Mouse (Mus musculus): ENCODE data around the gene Slc36a1.

The Slc36a1 gene

DNA sequence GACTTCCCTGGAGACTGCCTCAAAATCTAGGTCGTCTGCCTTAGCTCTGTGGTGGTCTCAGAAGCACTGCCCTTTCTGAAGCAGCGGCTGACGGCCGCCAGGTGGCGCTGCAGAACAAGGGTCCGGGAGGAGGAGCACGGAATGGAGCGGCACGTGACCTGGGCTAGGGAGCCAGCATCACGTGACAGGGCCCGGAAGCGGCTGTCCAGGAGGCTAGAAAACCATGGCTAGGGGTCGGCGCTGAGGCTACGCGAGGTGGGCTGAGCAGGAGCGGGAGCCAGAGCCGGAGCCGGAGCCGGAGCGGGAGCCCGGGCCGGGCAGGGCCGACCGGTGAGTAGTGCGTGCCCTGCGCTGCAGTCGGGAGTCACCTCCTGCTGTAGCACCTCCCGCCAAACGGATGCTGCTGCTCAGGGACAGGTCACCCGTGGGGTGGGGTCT, at the start of gene Slc36a1:
TSS of gene Slc36a1 (plus strand) at position 192 of the 438 bp plus-strand sequence.
- DNase-seq (ENCODE audit: low spot score) = peak; percentile 93

DNA sequence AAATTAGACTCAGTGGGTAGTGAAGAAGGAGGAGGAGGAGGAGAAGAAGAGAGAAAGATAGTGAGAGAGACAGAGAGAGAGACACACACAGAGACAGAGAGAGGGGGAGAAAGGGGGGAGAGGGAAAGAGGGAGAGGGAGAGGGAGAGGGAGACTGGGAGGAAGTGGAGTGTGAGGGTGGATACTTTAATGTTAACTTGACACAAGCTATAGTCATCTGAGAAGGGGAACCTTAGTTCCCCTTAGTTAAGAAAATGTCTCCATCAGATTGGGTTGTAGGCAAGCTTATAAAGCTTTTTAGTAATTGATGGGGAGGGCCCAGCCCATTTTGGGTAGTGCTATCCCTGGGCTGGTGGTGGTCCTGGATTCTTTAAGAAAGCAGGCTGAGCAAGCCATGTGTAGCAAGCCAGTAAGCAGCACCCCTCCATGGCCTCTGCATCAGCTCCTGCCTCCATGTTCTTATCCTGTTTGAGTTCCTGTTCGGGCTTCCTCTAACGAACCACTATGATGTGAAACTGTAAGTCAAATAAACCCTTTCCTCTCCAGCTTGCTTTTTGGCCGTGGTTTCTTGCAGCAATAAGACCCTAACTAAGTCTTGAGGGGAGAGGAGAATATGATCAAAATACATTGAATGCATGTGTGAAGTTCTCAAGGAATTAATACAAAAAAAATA, 49.6 kb upstream of the Slc36a1 start:
- DNase-seq (ENCODE audit: low spot score) = no peak

DNA sequence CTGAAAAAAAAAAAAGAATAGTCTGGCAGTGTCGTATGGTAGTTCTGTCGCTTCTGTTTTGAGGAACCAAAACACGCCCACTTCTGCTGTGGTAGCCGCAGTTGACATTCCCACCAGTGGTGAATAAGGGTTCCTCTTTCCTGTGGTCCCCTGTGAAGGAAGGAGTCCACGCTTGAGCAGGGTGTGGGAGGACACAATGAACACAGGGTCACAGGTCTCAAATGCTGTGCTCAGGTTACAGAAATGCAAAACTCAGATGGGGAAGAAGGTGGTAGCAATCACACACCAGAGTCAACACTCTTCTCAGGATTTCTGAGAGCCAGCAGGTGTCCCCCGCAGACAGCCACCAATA, 49.1 kb upstream of the Slc36a1 start:
- DNase-seq (ENCODE audit: low spot score) = no peak

DNA sequence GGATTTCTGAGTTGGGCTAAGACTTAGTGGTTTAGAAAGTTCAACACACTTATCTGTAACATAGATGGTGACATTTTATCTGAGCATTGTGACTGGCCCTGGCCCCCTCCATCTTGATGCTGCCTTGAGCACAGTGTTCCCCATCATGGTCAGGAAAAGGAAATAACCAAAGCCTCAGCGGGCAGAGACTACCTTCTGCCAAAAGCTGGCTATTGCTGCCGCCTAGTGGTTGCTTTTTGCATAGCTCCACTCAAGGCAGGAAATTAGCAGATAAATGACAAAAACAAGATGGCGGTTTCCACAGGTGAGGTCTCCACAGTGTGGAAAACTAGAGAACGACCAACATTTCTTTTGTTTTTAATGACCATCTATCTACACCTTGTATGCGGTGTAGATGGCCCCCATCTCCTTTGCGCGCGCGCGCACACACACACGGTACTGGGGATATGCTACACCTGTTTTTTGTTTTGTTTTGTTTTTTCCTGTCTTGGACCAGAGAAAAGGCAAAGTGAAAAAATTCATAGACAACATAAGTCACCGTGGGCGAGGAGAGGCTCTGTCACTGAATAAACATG, 45.3 kb upstream of the Slc36a1 start:
- peak; percentile 71 for DNase-seq (ENCODE audit: low spot score)

DNA sequence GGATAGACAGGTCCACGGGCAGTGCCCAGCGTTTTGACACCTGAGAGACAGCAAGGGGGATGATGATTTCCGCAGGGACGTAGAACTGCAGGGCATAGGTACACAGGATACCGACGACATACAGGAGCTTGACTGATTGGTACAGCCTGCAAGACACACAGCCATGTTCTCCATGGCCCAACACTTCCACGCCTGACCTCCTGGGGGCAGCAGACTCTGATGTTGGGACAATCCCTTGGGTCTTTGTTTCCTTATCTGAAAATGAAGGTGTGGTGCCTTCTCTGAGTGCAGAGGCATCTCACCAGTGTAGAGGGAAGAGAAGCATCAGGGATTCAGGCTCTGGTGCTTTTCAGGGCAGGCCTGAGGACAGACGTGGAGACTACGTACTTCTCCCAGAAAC, 41.5 kb upstream of the Slc36a1 start:
- peak; percentile 58 for DNase-seq (ENCODE audit: low spot score)

DNA sequence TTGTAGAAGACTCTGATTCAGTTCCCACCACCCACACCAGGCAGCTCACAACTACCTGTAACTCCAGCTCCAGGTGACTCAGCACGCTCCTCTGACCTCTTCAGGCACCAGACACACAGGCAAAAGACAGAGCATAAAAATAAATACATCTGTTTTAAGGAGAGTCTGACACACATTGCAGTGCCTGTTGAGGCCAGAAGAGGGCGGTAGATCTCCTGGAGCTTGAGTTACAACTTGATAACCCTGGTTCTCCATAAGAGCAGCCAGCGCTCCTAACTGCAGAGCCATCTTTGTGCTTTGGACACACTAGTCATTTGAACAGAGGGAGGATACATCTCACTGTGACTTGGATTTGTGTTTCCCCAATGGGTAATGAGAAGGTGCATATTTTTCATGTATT, 39.4 kb upstream of the Slc36a1 start:
- no peak for DNase-seq (ENCODE audit: low spot score)

DNA sequence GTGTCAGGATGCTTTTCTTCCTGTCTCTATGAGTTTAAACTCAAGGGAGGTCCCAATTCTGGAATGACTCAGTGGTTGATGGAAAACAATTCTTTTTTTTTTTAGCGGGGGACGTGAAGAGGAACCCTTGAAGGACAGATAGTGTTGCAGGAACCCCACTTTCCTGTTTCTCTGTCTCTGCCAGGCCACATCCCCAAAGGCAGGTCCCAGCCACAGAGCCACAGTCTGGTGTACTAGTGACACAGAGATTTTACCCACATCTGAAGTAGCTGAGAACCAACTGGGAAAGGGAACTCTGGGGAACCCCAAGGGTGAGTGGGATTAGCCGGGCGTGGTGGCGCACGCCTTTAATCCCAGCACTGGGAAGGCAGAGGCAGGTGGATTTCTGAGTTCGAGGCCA, 38.4 kb upstream of the Slc36a1 start:
- DNase-seq (ENCODE audit: low spot score) = no peak

DNA sequence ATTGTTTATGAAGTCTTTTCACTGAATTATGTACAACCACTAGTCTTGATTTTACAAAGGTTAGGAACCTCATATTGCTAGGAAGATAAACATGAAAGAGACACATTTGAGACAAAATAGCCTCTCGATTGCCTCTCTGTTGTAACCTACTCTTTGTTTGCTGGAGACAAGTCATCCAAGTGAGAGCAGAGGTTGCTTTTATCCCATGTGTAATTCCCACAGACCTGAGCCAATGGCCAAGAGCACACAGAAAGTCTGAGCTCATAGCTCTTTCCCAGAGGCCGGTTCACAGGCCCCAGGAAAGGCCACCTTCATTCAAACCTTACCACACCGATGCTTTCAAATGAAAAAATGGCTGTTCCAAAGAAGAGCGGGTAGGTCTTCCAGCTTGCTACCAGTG, 35.6 kb upstream of the Slc36a1 start:
- no peak for DNase-seq (ENCODE audit: low spot score)

DNA sequence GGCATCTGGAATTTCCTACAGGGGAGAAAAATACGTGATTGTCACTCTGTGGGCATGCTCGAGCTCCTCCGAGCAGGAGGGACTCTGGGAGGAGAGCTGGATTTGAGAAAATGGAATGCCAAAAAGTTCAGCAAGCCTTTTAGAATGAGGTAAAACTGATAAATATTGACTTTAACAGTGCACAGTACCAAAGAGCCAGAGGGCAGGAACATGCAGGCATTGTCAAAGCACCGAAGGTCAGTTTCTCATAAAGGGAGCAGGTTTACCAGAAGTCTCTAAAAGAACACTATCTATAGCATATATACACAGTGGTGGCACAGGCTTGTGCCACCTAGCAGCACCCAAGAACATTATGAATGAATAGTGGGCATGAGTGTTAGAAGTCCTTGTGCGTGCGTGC, 35.2 kb upstream of the Slc36a1 start:
- DNase-seq (ENCODE audit: low spot score) = no peak

DNA sequence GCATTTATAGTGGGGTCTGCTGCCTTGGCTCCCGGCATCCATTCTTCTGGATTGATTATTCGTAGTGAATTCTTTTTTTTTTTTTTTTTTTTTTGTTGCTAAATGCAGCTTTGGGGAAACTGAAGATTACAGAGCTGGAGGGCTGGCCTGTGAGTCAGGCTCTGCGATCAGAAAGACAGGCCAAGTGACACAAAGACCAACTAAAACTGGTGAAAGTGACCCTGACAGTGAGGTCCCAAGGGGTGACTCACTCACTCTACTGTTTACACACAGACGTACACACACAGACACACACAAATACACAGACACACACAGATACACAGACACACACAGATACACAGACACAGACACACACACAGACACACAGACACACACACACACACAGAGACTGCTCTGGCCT, 33.6 kb upstream of the Slc36a1 start:
- no peak for DNase-seq (ENCODE audit: low spot score)

DNA sequence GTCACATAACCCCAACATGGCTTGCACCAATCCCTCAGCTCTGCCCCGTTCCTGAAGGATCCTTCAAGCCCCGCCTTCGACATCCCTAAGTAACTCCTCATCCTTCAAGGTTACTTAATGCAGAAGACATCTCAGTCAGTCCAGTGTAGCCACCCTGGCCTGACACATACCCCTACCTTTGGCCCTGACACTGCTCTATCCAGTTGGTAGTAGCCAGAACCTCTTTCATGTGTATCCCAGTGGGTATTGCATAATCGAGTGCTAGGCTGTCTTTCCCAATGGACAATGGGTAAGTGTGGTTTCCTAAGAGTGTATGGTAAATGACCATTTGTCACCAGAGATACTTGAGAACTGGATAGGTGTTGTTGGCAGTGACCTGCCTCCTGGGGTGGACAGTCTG, 25.3 kb upstream of the Slc36a1 start:
- DNase-seq (ENCODE audit: low spot score) = no peak

DNA sequence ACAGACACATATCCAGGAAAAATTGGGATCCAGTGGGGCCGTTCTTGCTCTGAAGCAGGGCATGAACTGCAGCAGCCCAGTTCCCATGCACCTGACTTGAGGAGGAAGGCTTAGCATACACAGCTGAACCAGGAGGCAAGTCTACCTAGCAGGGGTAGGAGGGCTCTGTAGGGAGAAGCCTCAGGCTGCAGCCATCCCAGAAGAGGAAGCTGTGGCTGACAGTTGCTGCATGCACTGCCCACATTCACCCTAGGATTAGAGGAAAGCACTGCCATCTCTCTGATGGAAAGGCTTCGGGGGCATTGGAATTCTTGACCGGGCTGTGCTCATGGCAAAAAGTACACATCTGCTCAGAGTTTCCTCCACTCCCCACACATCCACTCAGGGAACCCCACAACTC, 24.3 kb upstream of the Slc36a1 start:
- DNase-seq (ENCODE audit: low spot score) = no peak

DNA sequence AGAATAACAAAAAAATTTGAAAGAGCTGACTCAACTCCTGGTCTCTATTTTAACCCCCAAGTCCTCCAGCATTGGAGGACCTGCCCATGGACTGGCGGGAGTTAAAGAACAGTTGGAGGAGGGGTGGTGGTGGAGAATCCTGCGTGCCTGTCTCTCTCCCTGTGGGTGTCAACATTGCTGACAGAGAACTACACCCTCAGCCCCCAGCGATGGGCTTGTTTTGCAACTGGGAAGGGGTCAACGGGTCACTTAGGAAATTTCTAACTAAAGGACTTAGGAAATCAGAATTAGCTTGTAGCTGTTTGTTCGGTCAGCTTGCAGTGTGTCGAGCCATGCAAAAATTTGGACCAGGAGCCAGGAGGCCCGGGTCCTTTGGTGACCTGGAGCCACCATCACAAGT, 21.0 kb upstream of the Slc36a1 start:
- peak; percentile 62 for DNase-seq (ENCODE audit: low spot score)

DNA sequence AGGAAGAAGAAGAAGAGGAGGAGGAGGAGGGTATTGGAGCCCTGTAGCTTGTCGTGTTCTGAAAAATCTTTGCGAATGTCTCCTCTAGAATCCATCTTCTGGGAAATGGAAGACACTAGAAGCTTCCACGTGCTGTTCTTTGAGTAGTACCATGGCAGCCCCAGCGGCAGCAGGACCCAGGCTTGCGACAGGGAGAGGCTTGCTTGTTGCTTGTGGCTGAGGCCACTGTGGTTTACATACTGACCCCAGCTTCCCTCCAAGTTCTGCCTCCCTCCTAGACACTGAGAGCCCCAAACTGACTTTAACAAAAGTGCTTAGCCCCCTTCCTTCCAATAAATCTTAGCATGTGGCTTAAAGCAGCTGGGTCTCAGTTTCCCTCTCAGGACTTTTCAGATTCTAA, 19.9 kb upstream of the Slc36a1 start:
- DNase-seq (ENCODE audit: low spot score) = no peak

DNA sequence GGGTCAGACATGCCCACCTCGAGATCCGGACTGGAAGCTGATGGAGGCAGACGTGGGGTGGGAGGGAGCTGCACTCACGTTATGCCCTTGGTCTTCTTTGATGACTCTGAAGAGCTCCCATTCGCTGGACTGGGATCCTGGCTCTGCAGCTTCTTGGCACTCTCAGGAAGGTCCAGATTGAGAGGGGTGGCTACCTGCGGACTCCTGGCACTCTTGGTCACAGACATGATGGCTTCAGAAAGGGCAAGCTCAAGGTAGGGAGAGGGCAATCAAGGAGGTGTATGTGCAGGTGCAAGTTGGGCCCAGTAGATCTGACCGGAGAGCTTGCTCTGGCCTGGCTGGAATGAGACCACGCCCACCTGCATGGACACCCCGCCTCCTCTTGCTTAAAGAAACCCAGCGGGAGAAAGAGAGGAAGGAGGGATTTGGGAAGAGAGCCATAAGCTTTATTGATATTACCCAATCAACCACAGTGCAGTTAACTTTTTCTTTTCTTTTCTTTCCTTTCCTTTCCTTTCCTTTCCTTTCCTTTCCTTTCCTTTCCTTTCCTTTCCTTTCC, 19.3 kb upstream of the Slc36a1 start, which contains the start of gene Slc36a2:
TSS of gene Slc36a2 (minus strand) at position 345 of the 559 bp plus-strand sequence.
- DNase-seq (ENCODE audit: low spot score) = no peak

DNA sequence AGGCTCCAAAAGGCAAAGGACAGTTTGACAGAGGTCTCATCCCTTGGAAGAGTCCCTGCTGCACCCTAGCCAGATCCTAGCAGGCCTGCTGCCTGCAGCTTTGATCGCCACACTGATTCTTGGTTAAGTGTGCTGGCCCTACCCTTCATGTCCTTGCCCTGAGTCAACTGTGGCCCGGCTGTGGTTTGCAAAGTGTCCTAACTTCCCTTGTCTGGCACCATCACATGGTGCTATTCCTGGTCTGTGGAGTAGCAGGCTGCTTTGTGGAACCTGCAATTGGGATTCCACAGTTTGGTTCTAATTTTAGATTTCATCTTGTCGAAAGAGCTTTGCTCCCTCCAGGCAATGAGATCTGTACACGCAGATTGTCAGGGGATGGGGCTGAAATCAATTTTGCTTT, 16.9 kb upstream of the Slc36a1 start:
- no peak for DNase-seq (ENCODE audit: low spot score)

DNA sequence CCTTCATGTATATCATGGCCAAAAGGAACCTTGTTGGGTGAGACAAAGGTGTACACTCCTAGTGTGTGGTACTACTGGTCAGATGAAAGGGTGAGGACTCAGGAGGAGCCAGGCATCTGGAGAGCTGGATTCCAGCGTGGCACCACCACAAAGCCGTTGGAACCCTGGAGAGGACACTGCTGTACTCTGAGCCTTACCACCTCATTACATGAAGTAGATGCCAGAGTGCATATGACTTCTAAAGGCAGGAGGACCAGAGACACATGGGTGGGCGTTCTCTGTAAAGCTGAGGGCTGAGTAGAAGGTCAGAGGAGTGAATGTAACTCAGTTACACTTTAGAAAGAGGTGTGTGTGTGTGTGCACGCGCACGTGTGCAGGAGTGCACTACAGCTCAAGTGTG, 16.4 kb upstream of the Slc36a1 start:
- no peak for DNase-seq (ENCODE audit: low spot score)

DNA sequence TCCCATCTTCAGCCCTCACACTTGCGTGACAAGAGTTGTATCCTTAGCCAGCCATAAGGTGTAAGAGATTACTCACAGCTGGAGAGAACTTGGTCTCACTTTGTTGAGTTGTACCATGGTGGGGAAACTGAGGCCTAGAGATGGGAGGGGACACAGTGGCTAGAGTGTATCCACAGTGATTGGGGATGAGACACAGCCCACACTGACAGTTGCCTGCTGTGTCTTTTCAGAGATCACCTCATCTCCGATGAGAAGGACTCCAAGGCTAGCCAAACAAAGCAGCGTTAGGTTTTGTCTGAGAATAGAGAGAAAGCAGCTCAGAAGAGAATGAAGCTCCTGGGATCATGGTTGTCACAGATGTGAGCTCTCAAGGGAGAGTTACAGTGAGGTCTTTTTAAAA, 13.9 kb upstream of the Slc36a1 start:
- DNase-seq (ENCODE audit: low spot score) = no peak

DNA sequence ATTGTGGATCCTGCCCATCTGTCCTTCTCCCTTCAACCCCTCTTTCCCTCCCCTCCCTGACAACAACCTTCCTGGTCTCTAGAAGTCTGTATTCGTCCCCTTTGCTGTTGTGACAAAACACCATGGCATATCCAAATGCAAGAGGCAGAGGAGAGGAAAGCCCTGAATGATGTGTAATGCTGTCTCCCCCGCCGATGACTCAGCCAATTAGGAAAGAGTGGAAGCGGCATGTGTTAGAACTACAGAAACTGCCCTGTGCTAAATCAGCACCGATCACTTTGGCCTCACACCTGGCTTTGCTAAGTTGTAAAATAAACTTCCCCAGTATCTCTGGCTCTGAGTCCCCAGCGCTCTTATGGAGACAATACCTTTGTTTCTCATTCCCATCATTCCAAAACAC, 7.1 kb upstream of the Slc36a1 start:
- DNase-seq (ENCODE audit: low spot score) = no peak

DNA sequence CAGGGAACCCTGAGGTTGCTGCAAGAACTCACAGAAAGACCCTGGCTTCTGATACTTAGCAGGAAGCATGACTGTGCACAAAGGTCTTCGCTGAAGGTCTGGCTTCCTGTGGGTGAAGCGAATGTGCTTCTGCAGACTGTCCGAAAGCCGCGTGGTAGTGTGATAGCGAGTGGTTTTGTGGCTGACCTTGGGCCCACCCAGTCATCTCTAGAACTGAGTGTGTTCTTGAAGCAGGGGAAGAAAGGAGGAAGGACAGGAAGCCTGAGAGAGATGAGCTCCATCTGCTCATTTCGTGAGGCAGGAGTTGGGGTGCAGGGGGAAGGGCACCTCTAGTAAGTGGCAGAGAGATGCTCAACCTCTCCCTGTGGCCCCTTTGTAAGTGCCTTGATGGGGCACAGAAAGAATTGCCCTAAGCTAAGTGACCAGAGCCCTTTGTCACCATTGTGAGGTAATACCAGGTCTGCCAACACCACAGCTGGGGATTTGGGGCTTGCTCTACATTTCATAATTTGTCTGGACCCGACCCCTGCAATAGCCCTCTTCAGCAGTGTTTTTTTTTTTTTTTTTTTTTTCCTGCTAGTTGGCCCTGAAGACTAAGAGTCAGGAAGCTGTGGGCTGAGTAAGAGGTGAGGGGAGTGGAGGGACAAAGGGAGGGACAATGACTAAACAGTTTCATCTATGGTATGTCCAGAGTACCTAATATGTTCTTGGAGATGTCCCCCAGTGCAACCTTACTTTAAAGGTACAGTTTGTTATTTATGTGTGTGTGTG, 6.2 kb upstream of the Slc36a1 start:
- DNase-seq (ENCODE audit: low spot score) = no peak

DNA sequence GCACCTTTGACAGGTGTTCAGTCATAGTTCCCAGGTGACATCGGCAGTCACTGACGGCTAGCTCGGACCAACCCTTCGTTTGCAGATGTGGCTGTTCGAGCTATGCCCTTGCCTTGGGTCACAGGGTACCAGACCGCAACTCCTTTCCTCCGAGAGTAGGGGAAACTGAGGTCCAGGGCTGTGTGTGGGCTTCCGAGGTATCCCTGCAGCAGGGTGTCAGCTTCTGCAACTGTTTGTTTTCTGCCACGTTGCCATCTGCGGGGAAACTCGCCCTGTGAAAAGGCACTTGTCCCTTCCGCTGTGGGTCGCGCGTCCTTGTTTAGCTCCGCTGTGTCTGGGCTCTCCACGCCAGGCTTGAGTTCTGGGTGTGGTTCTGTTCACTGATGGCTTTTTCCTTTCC, 452 bp downstream of the Slc36a1 start:
- DNase-seq (ENCODE audit: low spot score) = no peak

DNA sequence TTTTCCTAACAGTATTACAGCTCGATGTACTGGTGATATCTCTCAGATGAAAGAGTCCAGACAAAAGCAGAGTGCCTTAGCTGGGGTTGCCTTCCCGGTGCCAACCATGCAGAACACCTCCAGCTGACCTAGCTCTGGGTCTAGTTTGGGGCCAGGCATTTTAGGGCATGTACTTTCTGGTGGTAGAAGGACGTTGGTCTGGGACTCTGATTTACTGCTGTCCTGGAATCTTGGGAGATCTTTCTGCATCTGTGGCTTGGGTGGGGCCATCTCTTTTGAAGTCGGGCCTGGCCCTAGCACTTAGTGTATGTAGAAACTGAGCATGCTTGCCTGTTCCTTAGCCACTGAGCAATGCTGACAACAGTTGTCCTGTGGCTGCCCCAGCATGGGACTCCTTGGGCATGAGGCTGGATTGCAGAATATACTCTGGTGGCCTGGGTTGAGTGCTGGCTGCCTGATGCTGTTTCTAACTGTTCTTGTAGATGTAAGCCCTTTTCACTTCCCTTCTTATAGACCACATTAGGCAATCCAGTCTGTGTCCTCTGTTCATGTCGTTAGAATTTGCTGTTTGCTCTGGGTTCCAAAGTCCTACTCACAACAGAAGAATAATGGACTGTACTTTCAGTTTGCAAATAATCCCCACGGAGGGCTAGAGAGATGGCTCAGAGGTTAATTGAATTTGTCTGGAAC, 4.0 kb downstream of the Slc36a1 start:
- DNase-seq (ENCODE audit: low spot score) = peak; percentile 62

DNA sequence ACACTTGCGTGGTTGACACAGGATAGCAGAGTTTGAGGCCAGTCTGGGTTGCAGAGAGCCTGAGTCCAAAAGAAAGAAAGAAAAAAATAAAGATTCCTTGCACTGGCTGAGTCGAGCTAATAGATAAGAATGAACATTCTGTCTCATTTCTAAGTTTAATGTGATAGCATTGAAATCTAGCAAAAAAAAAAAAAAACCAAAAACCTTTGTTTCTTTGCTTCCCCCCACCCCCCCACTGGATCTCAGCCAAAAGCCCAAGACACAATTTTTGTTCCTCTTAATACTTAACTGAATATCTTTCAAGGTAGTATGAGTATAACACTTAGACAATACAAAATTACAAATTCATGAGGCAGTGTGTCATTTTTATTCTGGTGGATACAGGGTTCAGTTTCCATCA, 4.9 kb downstream of the Slc36a1 start:
- DNase-seq (ENCODE audit: low spot score) = no peak

Data from yolk sac, embryonic 10.5 days (tissue).